Mouse (Mus musculus): ENCODE measurements around the gene Ccnt1. TPM values are rescaled to one million over a fixed set of nuclear protein-coding genes. Genes with fewer than 3 reads are reported as not detected.

The Ccnt1 gene
- total RNA-seq, 1 experiment from 2014 or later: 125 TPM

DNA sequence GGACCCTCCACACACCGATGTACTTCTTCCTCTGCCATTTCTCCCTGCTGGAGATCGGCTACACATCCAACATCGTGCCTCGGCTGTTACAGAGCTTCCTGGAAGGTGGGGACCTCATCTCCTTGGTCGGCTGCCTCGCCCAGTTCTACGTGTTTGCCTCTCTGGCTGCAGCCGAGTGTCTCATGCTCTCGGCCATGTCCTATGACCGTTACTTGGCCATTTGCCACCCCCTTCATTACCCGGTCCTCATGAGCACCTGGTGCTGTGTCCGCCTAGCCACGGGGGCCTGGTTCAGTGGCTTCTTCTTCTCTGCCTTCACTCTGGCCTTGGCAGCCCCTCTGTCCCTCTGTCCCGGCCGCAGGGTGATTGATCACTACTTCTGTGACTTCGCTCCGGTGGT lies 73.1 kb downstream of the Ccnt1 start:
- ATAC-seq (replicated peaks in 1 of 2; ENCODE audit: insufficient read depth in 1 of 2, low FRiP score in 2 of 2, low TSS enrichment in 1 of 2, low read depth in 1 of 2, poor library complexity in 2 of 2, severe bottlenecking in 2 of 2): no peak

DNA sequence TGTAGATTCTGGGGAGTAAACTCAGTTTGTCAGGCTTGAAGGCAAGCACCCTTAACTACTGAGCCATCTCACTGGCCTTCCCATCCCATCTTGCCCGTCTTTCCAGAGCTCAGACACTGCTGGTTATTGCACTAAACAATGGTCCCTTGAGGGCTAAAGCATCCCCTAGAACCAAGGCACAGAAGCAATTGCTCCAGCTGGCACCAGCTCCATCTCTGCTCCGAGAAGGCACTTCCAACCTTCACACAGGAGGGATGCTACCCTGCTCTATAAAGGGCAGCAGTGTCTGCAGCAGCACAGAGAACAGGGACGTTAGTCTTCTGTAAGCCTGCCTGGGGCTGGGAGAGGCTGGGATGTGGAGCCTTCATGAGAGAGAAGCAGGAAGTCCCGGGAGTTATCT lies 78.6 kb downstream of the Ccnt1 start, which contains the start of gene Olfr279:
Gene Olfr279, plus strand, starts transcription at position 301 of the 400 bp plus-strand sequence.
- ATAC-seq (replicated peaks in 1 of 2; ENCODE audit: insufficient read depth in 1 of 2, low FRiP score in 2 of 2, low TSS enrichment in 1 of 2, low read depth in 1 of 2, poor library complexity in 2 of 2, severe bottlenecking in 2 of 2): no peak

DNA sequence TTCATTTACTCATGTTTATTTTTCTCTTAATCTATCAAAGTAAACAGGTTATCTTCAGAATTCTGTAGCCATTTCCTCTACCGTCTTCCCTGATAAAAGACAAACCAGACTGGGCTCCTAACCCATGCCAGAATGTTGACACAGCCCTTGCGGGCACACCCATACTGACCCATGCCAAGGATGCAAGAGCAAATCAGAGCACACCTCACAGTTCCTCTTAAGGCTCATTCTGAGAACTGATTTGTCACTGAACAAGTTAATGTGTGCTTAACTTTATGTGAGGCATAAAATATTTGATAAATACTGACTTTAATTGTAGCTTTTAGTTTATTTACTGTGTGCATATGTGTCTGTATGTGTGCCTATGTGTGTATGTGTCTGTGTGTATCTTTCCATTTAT lies 79.4 kb downstream of the Ccnt1 start:
- ATAC-seq (replicated peaks in 1 of 2; ENCODE audit: insufficient read depth in 1 of 2, low FRiP score in 2 of 2, low TSS enrichment in 1 of 2, low read depth in 1 of 2, poor library complexity in 2 of 2, severe bottlenecking in 2 of 2): no peak

Other genes starting within 250 kb of the Ccnt1 start
- gene Olfr284, start 229.9 kb downstream of the Ccnt1 start, total RNA-seq (2017): not detected in 2 replicates
- gene Olfr283, start 190.0 kb downstream of the Ccnt1 start, total RNA-seq (2017): not detected in 2 replicates
- gene Olfr282, start 139.7 kb downstream of the Ccnt1 start, total RNA-seq (2017): not detected in 2 replicates
- not detected in 2 replicates for gene Olfr281, start 118.3 kb downstream of the Ccnt1 start, total RNA-seq (2017)
- not detected in 2 replicates for gene OR5BS1P, start 101.0 kb downstream of the Ccnt1 start, total RNA-seq (2017)
- not detected in 2 replicates for gene Lalba, start 88.2 kb downstream of the Ccnt1 start, total RNA-seq (2017)
- not detected in 2 replicates for gene Olfr279, start 78.5 kb downstream of the Ccnt1 start, total RNA-seq (2017)
- gene Kansl2, start 36.7 kb downstream of the Ccnt1 start, total RNA-seq (2017): 55.2 and 57.8 TPM in 2 replicates
- not detected in 2 replicates for gene 4930415O20Rik, start 81 bp upstream of the Ccnt1 start, total RNA-seq (2017)
- gene Adcy6, start 39.2 kb upstream of the Ccnt1 start, total RNA-seq (2017): 14.1 and 17.3 TPM in 2 replicates
- not detected in 2 replicates for gene Cacnb3, start 59.9 kb upstream of the Ccnt1 start, total RNA-seq (2017)
- 93.8 and 108 TPM in 2 replicates for gene Ddx23, start 92.0 kb upstream of the Ccnt1 start, total RNA-seq (2017)
- gene Rnd1, start 106.5 kb upstream of the Ccnt1 start, total RNA-seq (2017): 0.79 and 1.1 TPM in 2 replicates
- gene Ccdc65, start 137.3 kb upstream of the Ccnt1 start, total RNA-seq (2017): 0.19 TPM in 1 of 2 replicates, not detected in the other
- 5.9 and 11.3 TPM in 2 replicates for gene Fkbp11, start 157.3 kb upstream of the Ccnt1 start, total RNA-seq (2017)
- gene Arf3, start 192.3 kb upstream of the Ccnt1 start, total RNA-seq (2017): 36.0 and 38.6 TPM in 2 replicates
- 1.4 and 1.8 TPM in 2 replicates for gene Wnt10b, start 207.2 kb upstream of the Ccnt1 start, total RNA-seq (2017)
- not detected in 2 replicates for gene Wnt1, start 218.9 kb upstream of the Ccnt1 start, total RNA-seq (2017)
- 0.15 and 0.63 TPM in 2 replicates for gene Ddn, start 238.6 kb upstream of the Ccnt1 start, total RNA-seq (2017)